Mouse (Mus musculus): ENCODE results near the gene Wdr90. TPM values are rescaled to one million over a fixed set of nuclear protein-coding genes. Genes with fewer than 3 reads are reported as not detected.

Wdr90 gene
- polyA plus RNA-seq (2012; ENCODE audit: insufficient read depth, insufficient read length, low replicate concordance, missing spikeins) = not detected in 2 replicates

- 2% methylated on average over 63 of the region's 65 CpGs for WGBS
- H3K4me1 ChIP-seq (ENCODE audit: control insufficient read depth, insufficient read depth, low read length) = peaks cover 11% of the 10 kb centered on the region
- H3K27ac ChIP-seq (ENCODE audit: insufficient read depth, low read depth, low read length) = peak within 1 kb of the TSS; percentile 90
- H3K4me3 ChIP-seq (ENCODE audit: insufficient read depth, low read depth, low read length) = peak within 1 kb of the TSS; percentile 66
- TF ChIP-seq CTCF (IDR thresholded peaks at IDR 0.05; ENCODE audit: insufficient read depth, low read depth, low read length) = no peak
- peak; percentile 86 for TF ChIP-seq POLR2A (IDR thresholded peaks at IDR 0.05; ENCODE audit: insufficient read depth, low read depth, low read length)
Observed at GRCm38 (mm10) chr17:25860832-25861703, at the start of gene Wdr90. Gene Wdr90 (minus strand): TSS chr17:25861501.

GRCm38 (mm10) chr17:25907640-25908039, 46.3 kb upstream of the Wdr90 start:
- TF ChIP-seq CTCF (IDR thresholded peaks at IDR 0.05; ENCODE audit: insufficient read depth, low read depth, low read length) (no peak), POLR2A (IDR thresholded peaks at IDR 0.05; ENCODE audit: insufficient read depth, low read depth, low read length) (no peak)
- Histone ChIP-seq H3K27ac (ENCODE audit: insufficient read depth, low read depth, low read length) (peak overlapping the region; percentile 58; the same call in 1 of the 2 replicates), H3K4me3 (ENCODE audit: insufficient read depth, low read depth, low read length) (no peak overlapping the region), H3K4me1 (ENCODE audit: control insufficient read depth, insufficient read depth, low read length) (peaks cover 11% of the 10 kb centered on the region)
- 43% methylated on average over 2 of the region's 2 CpGs for WGBS

- 81% methylated on average over 3 of the region's 3 CpGs for WGBS
- TF ChIP-seq POLR2A (IDR thresholded peaks at IDR 0.05; ENCODE audit: insufficient read depth, low read depth, low read length) (no peak), CTCF (IDR thresholded peaks at IDR 0.05; ENCODE audit: insufficient read depth, low read depth, low read length) (no peak)
- Histone ChIP-seq H3K4me3 (ENCODE audit: insufficient read depth, low read depth, low read length) (no peak overlapping the region), H3K27ac (ENCODE audit: insufficient read depth, low read depth, low read length) (no peak overlapping the region), H3K4me1 (ENCODE audit: control insufficient read depth, insufficient read depth, low read length) (0 out of 2 replicates have a peak, but pooled peaks cover 6% of the 10 kb centered on the region)
Observed at GRCm38 (mm10) chr17:25903061-25903460, 41.8 kb upstream of the Wdr90 start.

- Histone ChIP-seq H3K27ac (ENCODE audit: insufficient read depth, low read depth, low read length) (no peak overlapping the region), H3K4me1 (ENCODE audit: control insufficient read depth, insufficient read depth, low read length) (peaks cover 9% of the 10 kb centered on the region; the same call in 1 of the 2 replicates), H3K4me3 (ENCODE audit: insufficient read depth, low read depth, low read length) (no peak overlapping the region)
- 91% methylated on average over 1 of the region's 1 CpGs for WGBS
- TF ChIP-seq CTCF (IDR thresholded peaks at IDR 0.05; ENCODE audit: insufficient read depth, low read depth, low read length) (no peak), POLR2A (IDR thresholded peaks at IDR 0.05; ENCODE audit: insufficient read depth, low read depth, low read length) (no peak)
Observed at GRCm38 (mm10) chr17:25900193-25900592, 38.9 kb upstream of the Wdr90 start.

- no peak overlapping the region for H3K27ac ChIP-seq (ENCODE audit: insufficient read depth, low read depth, low read length)
- no peak overlapping the region for H3K4me3 ChIP-seq (ENCODE audit: insufficient read depth, low read depth, low read length)
- WGBS = 66% methylated on average over 12 of the region's 12 CpGs
- peaks cover 12% of the 10 kb centered on the region; the same call in 1 of the 2 replicates for H3K4me1 ChIP-seq (ENCODE audit: control insufficient read depth, insufficient read depth, low read length)
- no peak for TF ChIP-seq POLR2A (IDR thresholded peaks at IDR 0.05; ENCODE audit: insufficient read depth, low read depth, low read length)
- TF ChIP-seq CTCF (IDR thresholded peaks at IDR 0.05; ENCODE audit: insufficient read depth, low read depth, low read length) = no peak
Observed at GRCm38 (mm10) chr17:25895891-25896290, 34.6 kb upstream of the Wdr90 start.

GRCm38 (mm10) chr17:25895415-25895814, 34.1 kb upstream of the Wdr90 start:
- Histone ChIP-seq H3K4me3 (ENCODE audit: insufficient read depth, low read depth, low read length) (no peak overlapping the region), H3K27ac (ENCODE audit: insufficient read depth, low read depth, low read length) (no peak overlapping the region), H3K4me1 (ENCODE audit: control insufficient read depth, insufficient read depth, low read length) (peaks cover 12% of the 10 kb centered on the region; the same call in 1 of the 2 replicates)
- TF ChIP-seq POLR2A (IDR thresholded peaks at IDR 0.05; ENCODE audit: insufficient read depth, low read depth, low read length) (no peak), CTCF (IDR thresholded peaks at IDR 0.05; ENCODE audit: insufficient read depth, low read depth, low read length) (no peak)
- WGBS = 49% methylated on average over 2 of the region's 2 CpGs

GRCm38 (mm10) chr17:25893975-25894617, 32.8 kb upstream of the Wdr90 start:
- H3K4me1 ChIP-seq (ENCODE audit: control insufficient read depth, insufficient read depth, low read length) = peaks cover 12% of the 10 kb centered on the region; the same call in 1 of the 2 replicates
- no peak overlapping the region for H3K27ac ChIP-seq (ENCODE audit: insufficient read depth, low read depth, low read length)
- TF ChIP-seq POLR2A (IDR thresholded peaks at IDR 0.05; ENCODE audit: insufficient read depth, low read depth, low read length) (no peak), CTCF (IDR thresholded peaks at IDR 0.05; ENCODE audit: insufficient read depth, low read depth, low read length) (peak; percentile 64)
- no peak overlapping the region for H3K4me3 ChIP-seq (ENCODE audit: insufficient read depth, low read depth, low read length)
- WGBS = 35% methylated on average over 2 of the region's 2 CpGs

GRCm38 (mm10) chr17:25888837-25889236, 27.5 kb upstream of the Wdr90 start:
- H3K4me3 ChIP-seq (ENCODE audit: insufficient read depth, low read depth, low read length) = no peak overlapping the region
- no peak for TF ChIP-seq CTCF (IDR thresholded peaks at IDR 0.05; ENCODE audit: insufficient read depth, low read depth, low read length)
- TF ChIP-seq POLR2A (IDR thresholded peaks at IDR 0.05; ENCODE audit: insufficient read depth, low read depth, low read length) = no peak
- 0 out of 2 replicates have a peak, but pooled peaks cover 2% of the 10 kb centered on the region for H3K4me1 ChIP-seq (ENCODE audit: control insufficient read depth, insufficient read depth, low read length)
- H3K27ac ChIP-seq (ENCODE audit: insufficient read depth, low read depth, low read length) = no peak overlapping the region
- WGBS = 51% methylated on average over 3 of the region's 3 CpGs

GRCm38 (mm10) chr17:25887467-25887866, 26.2 kb upstream of the Wdr90 start:
- H3K4me1 ChIP-seq (ENCODE audit: control insufficient read depth, insufficient read depth, low read length) = 0 out of 2 replicates have a peak, but pooled peaks cover 2% of the 10 kb centered on the region
- no peak overlapping the region for H3K4me3 ChIP-seq (ENCODE audit: insufficient read depth, low read depth, low read length)
- H3K27ac ChIP-seq (ENCODE audit: insufficient read depth, low read depth, low read length) = no peak overlapping the region
- no peak for TF ChIP-seq POLR2A (IDR thresholded peaks at IDR 0.05; ENCODE audit: insufficient read depth, low read depth, low read length)
- no peak for TF ChIP-seq CTCF (IDR thresholded peaks at IDR 0.05; ENCODE audit: insufficient read depth, low read depth, low read length)
- WGBS = 79% methylated on average over 10 of the region's 10 CpGs

Data from olfactory bulb, adult 2 months (tissue).